Mouse (Mus musculus): Measurements from ENCODE around the gene Pomc.
"Not testable (repeated sequence)": the region's sequence is repeated elsewhere in the genome, so short reads cannot be mapped to it uniquely, and the experiment has no call there.

The Pomc gene

DNA sequence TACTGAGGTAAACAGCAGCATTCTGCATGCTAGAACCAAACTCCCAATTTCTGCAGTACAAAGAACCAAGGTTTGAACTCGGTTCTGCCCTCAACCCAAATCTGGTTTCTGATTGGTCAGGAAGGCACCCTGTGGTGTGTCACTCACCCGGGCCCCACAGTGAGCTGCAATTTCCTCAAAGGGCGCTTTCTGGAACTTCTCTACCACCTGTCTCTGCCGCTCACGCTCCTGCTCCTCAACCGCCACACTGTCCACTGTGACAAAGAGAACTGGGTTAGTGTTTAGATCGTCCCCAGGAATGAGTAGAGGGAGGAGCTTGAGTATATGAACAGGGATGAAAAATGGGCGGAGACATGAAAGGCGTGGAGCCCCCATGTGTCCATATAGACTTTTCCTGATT, 13.6 kb downstream of the Pomc start:
- DNase-seq (ENCODE audit: low spot score), result no peak

DNA sequence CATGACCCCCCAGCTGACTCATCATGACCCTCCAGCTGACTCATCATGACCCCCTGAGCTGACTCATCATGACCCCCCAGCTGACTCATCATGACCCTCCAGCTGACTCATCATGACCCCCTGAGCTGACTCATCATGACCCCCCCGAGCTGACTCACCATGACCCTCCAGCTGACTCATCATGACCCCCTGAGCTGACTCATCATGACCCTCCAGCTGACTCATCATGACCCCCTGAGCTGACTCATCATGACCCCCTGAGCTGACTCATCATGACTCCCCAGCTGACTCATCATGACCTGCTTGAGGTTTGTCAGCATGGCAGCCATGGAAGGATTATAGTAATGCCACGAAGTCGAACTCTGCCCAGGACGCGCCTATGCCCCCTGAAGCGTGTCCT, 18.4 kb downstream of the Pomc start:
- DNase-seq (ENCODE audit: low spot score), result not testable (repeated sequence)

DNA sequence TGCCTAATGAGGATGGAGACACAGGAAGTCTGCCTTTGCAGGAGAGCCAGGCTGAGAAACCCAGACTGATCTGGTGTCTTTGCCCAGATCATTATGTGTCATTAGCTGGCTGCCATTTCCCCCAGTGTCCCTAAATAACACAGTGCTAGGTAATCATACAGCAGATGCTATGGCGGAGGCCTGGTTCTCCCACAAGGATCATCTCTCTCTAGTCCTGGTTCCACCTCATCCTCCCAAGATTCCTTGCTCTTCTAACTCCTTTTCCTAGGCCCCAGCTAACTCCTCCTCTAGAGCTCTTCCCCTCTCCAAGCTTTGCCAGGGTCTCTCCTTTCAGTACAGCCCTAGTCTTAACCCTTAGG, 26.2 kb downstream of the Pomc start:
- DNase-seq (ENCODE audit: low spot score), result no peak

- peak; percentile 87 for DNase-seq (ENCODE audit: low spot score)
Observed at GRCm38 (mm10) chr12:3981350-3982131, 26.8 kb downstream of the Pomc start.

DNA sequence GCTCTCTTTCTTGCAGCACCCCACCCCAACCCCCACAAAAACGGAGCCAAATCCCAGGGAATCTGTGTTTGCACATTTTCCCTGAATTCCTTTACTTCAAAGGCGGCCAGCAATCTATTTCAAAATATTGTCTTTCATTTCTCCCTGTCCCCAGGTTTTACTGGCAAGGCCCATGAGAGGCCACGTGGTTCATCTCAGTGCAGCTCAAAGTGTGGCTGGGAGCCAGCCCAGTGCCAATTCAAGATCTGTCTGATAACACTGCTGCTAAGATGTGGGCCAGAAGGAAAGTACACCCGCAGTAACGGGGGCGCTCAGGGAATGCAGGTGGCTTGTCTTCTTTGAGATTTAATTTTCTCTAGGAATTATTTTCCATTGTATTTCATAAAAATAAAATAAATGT, 27.5 kb downstream of the Pomc start:
- peak; percentile 60 for DNase-seq (ENCODE audit: low spot score)

DNA sequence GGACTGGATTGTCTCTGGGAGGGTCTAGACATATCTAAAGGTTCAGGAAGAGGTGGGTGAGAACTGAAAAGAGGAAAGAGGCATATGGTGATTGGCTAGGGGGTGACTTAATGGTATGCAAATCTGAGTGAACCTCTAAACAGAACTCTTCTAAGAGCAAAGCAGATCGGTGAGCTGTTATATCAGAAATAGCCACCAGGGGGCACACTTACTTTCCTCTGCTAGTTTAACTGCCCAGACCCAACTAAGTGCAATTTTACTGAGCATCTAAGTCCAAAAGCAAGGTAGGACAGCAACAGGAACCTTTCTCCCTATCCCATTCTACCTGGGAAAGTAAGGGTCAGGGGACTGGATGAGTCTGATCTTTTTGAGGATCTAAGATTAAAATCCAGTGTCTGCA, 29.0 kb downstream of the Pomc start:
- DNase-seq (ENCODE audit: low spot score), result peak; percentile 91

DNA sequence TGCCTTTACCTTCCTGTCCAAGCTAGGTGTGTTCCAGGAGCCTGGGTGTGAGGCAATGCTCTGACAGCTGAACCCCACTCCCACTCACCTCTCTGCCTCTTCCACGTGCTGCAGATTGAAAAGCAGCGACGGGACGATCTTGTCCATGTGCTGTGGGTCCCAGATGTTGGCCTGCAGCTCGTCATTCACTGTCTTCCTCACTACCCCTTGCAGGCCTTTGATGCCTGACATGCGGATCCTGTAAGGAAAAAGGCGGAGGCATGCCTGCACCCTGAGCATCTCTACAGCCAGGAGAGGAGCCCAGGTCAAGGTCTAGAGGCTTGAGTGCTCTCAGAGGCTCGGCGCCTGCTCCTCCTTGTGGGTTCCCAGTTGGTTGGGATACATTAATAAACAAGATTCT, 29.7 kb downstream of the Pomc start:
- DNase-seq (ENCODE audit: low spot score), result no peak

GRCm38 (mm10) chr12:3989943-3990342, 35.2 kb downstream of the Pomc start:
- DNase-seq (ENCODE audit: low spot score), result no peak

GRCm38 (mm10) chr12:3991047-3991446, 36.3 kb downstream of the Pomc start:
- no peak for DNase-seq (ENCODE audit: low spot score)

GRCm38 (mm10) chr12:3996749-3997148, 42.0 kb downstream of the Pomc start:
- DNase-seq (ENCODE audit: low spot score), result no peak

DNA sequence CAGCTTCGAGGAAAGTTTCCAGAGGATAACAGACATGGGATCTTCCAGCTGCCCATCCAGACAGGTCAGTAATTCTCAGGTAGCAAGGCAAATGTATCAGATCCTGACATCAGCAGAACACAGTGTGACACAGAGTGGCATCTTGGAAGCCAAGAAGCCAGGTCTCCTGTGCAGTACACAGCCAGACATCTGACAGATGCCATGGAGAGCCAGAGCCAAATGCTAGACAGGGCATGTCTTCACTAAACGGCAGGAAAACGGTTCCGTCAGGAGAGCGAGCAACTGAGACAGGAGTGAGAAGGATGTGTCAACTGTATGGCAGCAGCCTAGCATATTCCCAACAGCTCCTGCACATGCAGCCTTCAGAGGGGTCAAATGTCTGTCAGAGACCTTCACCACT, 45.7 kb downstream of the Pomc start:
- no peak for DNase-seq (ENCODE audit: low spot score)

DNA sequence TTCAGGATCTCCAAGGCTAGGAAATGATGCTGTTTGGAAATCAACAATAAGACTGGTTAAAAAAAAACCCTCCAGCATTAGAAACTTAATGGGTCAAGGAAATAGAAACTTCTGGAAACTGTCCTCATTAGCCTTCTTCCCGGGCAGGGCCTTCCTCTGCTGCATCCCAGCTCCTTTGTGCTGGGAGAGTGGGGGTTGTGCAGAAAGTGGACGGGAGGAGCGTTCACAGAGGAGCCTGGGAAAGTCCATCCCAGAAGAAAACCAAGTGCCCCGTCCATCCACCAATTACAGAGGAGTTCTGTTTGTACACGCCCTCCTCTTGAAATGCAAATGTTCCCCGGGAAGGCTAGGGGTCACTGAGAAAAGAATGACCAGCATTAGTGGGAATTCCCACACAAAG, 49.9 kb downstream of the Pomc start:
- DNase-seq (ENCODE audit: low spot score), result no peak

DNA sequence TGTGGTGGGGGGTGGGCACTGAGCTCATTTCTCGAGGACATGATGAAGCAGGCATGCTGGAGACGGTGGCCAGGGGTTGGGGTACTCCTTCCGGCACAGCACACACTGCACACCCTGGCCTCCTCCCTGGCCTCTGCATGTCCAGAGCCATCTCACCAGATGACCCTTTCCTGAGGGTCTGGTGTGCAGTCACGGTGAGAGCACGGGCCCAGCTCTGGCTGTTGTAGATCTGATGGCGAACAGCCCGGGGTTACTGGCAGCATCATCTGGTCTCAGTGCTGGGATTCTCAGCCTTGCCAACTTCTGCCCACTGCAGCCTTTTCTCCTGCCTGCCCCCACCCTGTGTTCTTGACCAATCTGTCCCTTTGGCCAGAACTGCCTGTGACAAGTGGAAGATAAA, 51.3 kb downstream of the Pomc start:
- no peak for DNase-seq (ENCODE audit: low spot score)

- no peak for DNase-seq (ENCODE audit: low spot score)
Observed at GRCm38 (mm10) chr12:4007181-4007580, 52.4 kb downstream of the Pomc start.

- no peak for DNase-seq (ENCODE audit: low spot score)
Observed at GRCm38 (mm10) chr12:4007766-4008165, 53.0 kb downstream of the Pomc start.

GRCm38 (mm10) chr12:4008731-4009130, 54.0 kb downstream of the Pomc start:
- no peak for DNase-seq (ENCODE audit: low spot score)

All from layer of hippocampus, adult 11-12 months (tissue).